Mouse (Mus musculus): Measurements from ENCODE around the gene Tmem243. TPM values are rescaled to one million over a fixed set of nuclear protein-coding genes. Genes with fewer than 3 reads are reported as not detected.
A peak's percentile ranks its signal among the peaks of the same experiment; 100 is the strongest.
"Not testable (repeated sequence)": the region's sequence is repeated elsewhere in the genome, so short reads cannot be mapped to it uniquely, and the experiment has no call there.

Gene Tmem243
- total and polyA plus RNA-seq, 3 experiments, result 3.5 to 14.9 TPM; not detected in 1

DNA sequence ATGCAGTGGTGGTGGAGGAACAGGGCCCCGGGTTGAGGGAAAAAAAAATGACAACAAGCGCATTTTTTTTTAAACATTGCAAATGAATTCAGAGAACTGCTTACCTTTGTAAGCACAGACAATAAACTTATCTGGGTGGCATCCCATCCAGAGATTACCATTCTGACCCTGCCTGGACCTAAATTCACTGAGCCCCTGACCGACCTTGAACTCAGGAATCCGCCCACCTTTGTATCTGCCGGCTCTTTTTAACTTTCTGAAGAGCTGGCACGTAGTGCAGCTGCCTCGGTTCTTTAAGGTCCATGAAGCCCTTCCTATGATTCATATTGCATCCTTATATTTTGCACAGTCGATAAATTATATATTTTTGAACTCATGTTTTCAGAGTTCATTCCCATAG lies 65.9 kb downstream of the Tmem243 start:
- H3K79me2 ChIP-seq (ENCODE audit: control insufficient read depth, insufficient read depth, low read length, poor library complexity), result peaks cover 3% of the 10 kb centered on the region
- H3K4me1 ChIP-seq (ENCODE audit: control insufficient read depth in 1 of 2, insufficient read depth in 2 of 2, low read length in 2 of 2), result peaks cover 0 to 6% of the 10 kb centered on the region in 2 experiments; a peak in 2 of 4 replicates
- H3K9ac ChIP-seq (ENCODE audit: control insufficient read depth, low read depth, low read length, poor library complexity, severe bottlenecking), result no peak overlapping the region
- no peak for DNase-seq (ENCODE audit: low read depth, low spot score)
- no peak overlapping the region for H3K27ac ChIP-seq (ENCODE audit: control insufficient read depth, low read depth, low read length)
- H3K27me3 ChIP-seq (ENCODE audit: control insufficient read depth in 1 of 2, insufficient read depth in 2 of 2, low read length in 2 of 2), result no peaks in the 10 kb centered on the region
- H3K4me3 ChIP-seq (ENCODE audit: control insufficient read depth in 1 of 2, insufficient read depth in 1 of 2, low read depth in 2 of 2, low read length in 2 of 2), result no peak overlapping the region
- H3K36me3 ChIP-seq (ENCODE audit: control insufficient read depth in 1 of 2, insufficient read depth in 2 of 2, low read length in 2 of 2), result 0 out of 4 replicates have a peak, but pooled peaks cover 0 to 2% of the 10 kb centered on the region in 2 experiments
- TF ChIP-seq JUND (IDR thresholded peaks at IDR 0.05; ENCODE audit: low read depth, low read length), result no peak
- no peak for TF ChIP-seq TCF12 (IDR thresholded peaks at IDR 0.05; ENCODE audit: low read depth, low read length)
- no peaks in the 10 kb centered on the region for H3K9me3 ChIP-seq (replicated peaks; ENCODE audit: insufficient read depth, low read length)

DNA sequence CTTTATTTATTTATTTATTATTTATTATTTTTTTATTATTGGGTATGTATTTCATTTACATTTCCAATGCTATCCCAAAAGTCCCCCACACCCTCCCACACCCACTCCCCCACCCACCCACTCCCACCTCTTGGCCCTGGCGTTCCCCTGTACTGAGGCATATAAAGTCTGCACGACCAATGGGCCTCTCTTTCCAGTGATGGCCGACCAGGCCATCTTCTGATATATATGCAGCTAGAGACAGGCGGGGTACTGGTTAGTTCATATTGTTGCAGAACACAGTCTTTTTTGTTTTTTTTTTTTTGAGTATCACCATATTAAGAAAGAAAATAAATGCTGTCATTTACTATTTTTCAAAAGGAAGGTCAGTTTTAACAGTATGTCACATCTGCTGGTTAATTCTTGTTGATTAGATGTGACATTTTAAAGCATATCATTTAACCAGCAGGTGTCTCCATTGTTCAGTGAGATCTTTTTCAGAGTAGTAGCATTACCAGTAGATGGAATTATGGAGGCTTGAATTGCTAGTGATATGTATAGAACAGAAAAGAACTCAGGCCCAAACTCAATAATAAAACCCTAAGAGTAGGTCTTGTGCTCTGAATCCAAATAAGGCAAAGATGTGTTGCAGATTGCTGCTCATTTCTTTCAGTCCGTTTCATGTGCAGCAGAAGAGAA lies 69.0 kb downstream of the Tmem243 start:
- H3K9ac ChIP-seq (ENCODE audit: control insufficient read depth, low read depth, low read length, poor library complexity, severe bottlenecking); H3K79me2 ChIP-seq (ENCODE audit: control insufficient read depth, insufficient read depth, low read length, poor library complexity); H3K36me3 ChIP-seq (ENCODE audit: control insufficient read depth in 1 of 2, insufficient read depth in 2 of 2, low read length in 2 of 2); H3K27ac ChIP-seq (ENCODE audit: control insufficient read depth, low read depth, low read length); H3K4me1 ChIP-seq (ENCODE audit: control insufficient read depth in 1 of 2, insufficient read depth in 2 of 2, low read length in 2 of 2); H3K27me3 ChIP-seq (ENCODE audit: control insufficient read depth in 1 of 2, insufficient read depth in 2 of 2, low read length in 2 of 2); H3K9me3 ChIP-seq (replicated peaks; ENCODE audit: insufficient read depth, low read length); H3K4me3 ChIP-seq (ENCODE audit: control insufficient read depth in 1 of 2, insufficient read depth in 1 of 2, low read depth in 2 of 2, low read length in 2 of 2): not testable (repeated sequence)
- peak; percentile 32 for DNase-seq (ENCODE audit: low read depth, low spot score)
- TF ChIP-seq ZC3H11A (IDR thresholded peaks at IDR 0.05; ENCODE audit: low read depth, low read length) (peak; percentile 44; the same call in 1 of the 2 replicates), CTCF (IDR thresholded peaks at IDR 0.05 in 2 of 3, conservative IDR thresholded peaks at IDR 0.05 in 1 of 3; ENCODE audit: control insufficient read depth in 1 of 3, insufficient read depth in 1 of 3, low read depth in 2 of 3, low read length in 3 of 3, poor library complexity in 1 of 3, severe bottlenecking in 1 of 3) (peak in 1 of 3 experiments; percentile 66; a peak in 2 of 6 replicates), RAD21 (IDR thresholded peaks at IDR 0.05; ENCODE audit: low read depth, low read length) (peak; percentile 68), SMC3 (IDR thresholded peaks at IDR 0.05; ENCODE audit: low read depth, low read length) (peak; percentile 67)

DNA sequence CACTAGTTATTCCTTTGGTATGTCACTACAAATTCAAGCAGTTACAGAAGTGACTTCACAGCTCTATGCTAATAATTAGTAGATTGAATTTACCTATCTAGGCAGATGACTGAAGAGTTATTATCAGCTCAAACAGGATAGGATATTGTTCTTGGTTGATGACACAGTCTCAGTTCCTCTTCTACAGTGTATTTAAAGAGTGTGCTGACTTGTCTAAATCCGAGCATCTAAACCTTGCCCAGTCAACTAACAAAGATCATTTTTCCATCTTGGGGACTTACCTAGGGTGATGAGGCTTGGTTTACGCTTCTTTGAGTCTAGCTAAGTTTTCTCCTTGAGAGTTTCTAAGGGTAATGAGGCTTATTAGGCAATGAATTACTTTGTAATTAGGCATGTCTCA lies 72.8 kb downstream of the Tmem243 start:
- H3K36me3 ChIP-seq (ENCODE audit: control insufficient read depth in 1 of 2, insufficient read depth in 2 of 2, low read length in 2 of 2), result no peaks in the 10 kb centered on the region
- H3K9me3 ChIP-seq (replicated peaks; ENCODE audit: insufficient read depth, low read length), result no peaks in the 10 kb centered on the region
- TF ChIP-seq ETS1 (IDR thresholded peaks at IDR 0.05; ENCODE audit: low read depth, low read length) (no peak), CTCF (IDR thresholded peaks at IDR 0.05 in 2 of 3, conservative IDR thresholded peaks at IDR 0.05 in 1 of 3; ENCODE audit: control insufficient read depth in 1 of 3, insufficient read depth in 1 of 3, low read depth in 2 of 3, low read length in 3 of 3, poor library complexity in 1 of 3, severe bottlenecking in 1 of 3) (no peak), ELF1 (IDR thresholded peaks at IDR 0.05; ENCODE audit: low read depth, low read length) (no peak), POLR2AphosphoS2 (IDR thresholded peaks at IDR 0.05; ENCODE audit: low read length) (no peak), RAD21 (IDR thresholded peaks at IDR 0.05; ENCODE audit: low read depth, low read length) (no peak), NELFE (IDR thresholded peaks at IDR 0.05; ENCODE audit: low read depth, low read length) (no peak), CHD1 (IDR thresholded peaks at IDR 0.05; ENCODE audit: low read depth, low read length) (no peak), E2F4 (IDR thresholded peaks at IDR 0.05; ENCODE audit: borderline replicate concordance, low read depth, low read length) (no peak), SIN3A (IDR thresholded peaks at IDR 0.05; ENCODE audit: low read length) (no peak), MYC (IDR thresholded peaks at IDR 0.05; ENCODE audit: low read depth, low read length) (no peak), USF2 (IDR thresholded peaks at IDR 0.05; ENCODE audit: borderline replicate concordance in 1 of 2, insufficient read depth in 1 of 2, low read depth in 1 of 2, low read length in 2 of 2) (no peak), RCOR1 (IDR thresholded peaks at IDR 0.05; ENCODE audit: low read depth, low read length) (no peak), ZMIZ1 (IDR thresholded peaks at IDR 0.05; ENCODE audit: low read depth, low read length) (no peak), MAFK (IDR thresholded peaks at IDR 0.05; ENCODE audit: borderline replicate concordance, low read depth, low read length) (no peak), SMC3 (IDR thresholded peaks at IDR 0.05; ENCODE audit: low read depth, low read length) (no peak), MAX (IDR thresholded peaks at IDR 0.05; ENCODE audit: low read length) (no peak), GATA1 (IDR thresholded peaks at IDR 0.05; ENCODE audit: low read depth, low read length) (no peak), POLR2AphosphoS5 (IDR thresholded peaks at IDR 0.05; ENCODE audit: borderline replicate concordance, low read depth, low read length) (no peak)
- H3K4me3 ChIP-seq (ENCODE audit: control insufficient read depth in 1 of 2, insufficient read depth in 1 of 2, low read depth in 2 of 2, low read length in 2 of 2), result no peak overlapping the region
- DNase-seq (ENCODE audit: low read depth, low spot score), result no peak
- H3K27me3 ChIP-seq (ENCODE audit: control insufficient read depth in 1 of 2, insufficient read depth in 2 of 2, low read length in 2 of 2), result no peaks in the 10 kb centered on the region
- H3K27ac ChIP-seq (ENCODE audit: control insufficient read depth, low read depth, low read length), result no peak overlapping the region
- H3K79me2 ChIP-seq (ENCODE audit: control insufficient read depth, insufficient read depth, low read length, poor library complexity), result no peaks in the 10 kb centered on the region
- no peaks in the 10 kb centered on the region for H3K4me1 ChIP-seq (ENCODE audit: control insufficient read depth in 1 of 2, insufficient read depth in 2 of 2, low read length in 2 of 2)
- no peak overlapping the region for H3K9ac ChIP-seq (ENCODE audit: control insufficient read depth, low read depth, low read length, poor library complexity, severe bottlenecking)
